Mouse (Mus musculus) hindbrain, embryonic 11.5 days (tissue): ENCODE results near the gene Ubn2. TPM values are rescaled to one million over a fixed set of nuclear protein-coding genes. Genes with fewer than 3 reads are reported as not detected.
"Not testable (repeated sequence)": the region's sequence is repeated elsewhere in the genome, so short reads cannot be mapped to it uniquely, and the experiment has no call there.

ENCODE experiments used
- ATAC-seq: fragments of 200-750 bp; cut with Nextera tagmentation; 2 replicates; pipeline ENCODE4 v1.8.0; 2017; ENCODE audit warnings: mild to moderate bottlenecking, moderate TSS enrichment, moderate library complexity; ENCODE audit not compliant: low FRiP score
- DNase-seq: peaks from one replicate; pipeline ENCODE4 v3.0.0-alpha.2; 2015; ENCODE audit warnings: low spot score
- H3K27ac ChIP-seq: fragments of 300-500 bp; sonication (generic); 2 replicates; pipeline ENCODE4 v1.5.1; 2014; ENCODE audit warnings: mild to moderate bottlenecking, low read depth, low read length
- H3K27me3 ChIP-seq: fragments of 300-500 bp; sonication (generic); 2 replicates; pipeline ENCODE4 v1.6.1; 2014; ENCODE audit warnings: mild to moderate bottlenecking, low read length, moderate library complexity, mixed read lengths; ENCODE audit not compliant: control insufficient read depth, insufficient read depth
- H3K36me3 ChIP-seq: fragments of 300-500 bp; sonication (generic); 2 replicates; pipeline ENCODE4 v1.6.1; 2014; ENCODE audit warnings: mild to moderate bottlenecking, low read length, moderate library complexity, mixed read lengths; ENCODE audit not compliant: control insufficient read depth, insufficient read depth
- H3K4me1 ChIP-seq: fragments of 300-500 bp; sonication (generic); replicated peaks from 2 replicates; pipeline ENCODE4 v1.6.1; 2014; ENCODE audit warnings: low read length, mixed read lengths; ENCODE audit not compliant: control insufficient read depth, insufficient read depth
- H3K4me2 ChIP-seq: fragments of 300-500 bp; sonication (generic); replicated peaks from 2 replicates; pipeline ENCODE4 v1.6.1; 2014; ENCODE audit warnings: mild to moderate bottlenecking, low read depth, low read length
- H3K4me3 ChIP-seq: fragments of 300-500 bp; sonication (generic); 2 replicates; pipeline ENCODE4 v1.5.1; 2014; ENCODE audit warnings: low read depth, low read length
- H3K9ac ChIP-seq: fragments of 300-500 bp; sonication (generic); 2 replicates; pipeline ENCODE4 v1.6.1; 2014; ENCODE audit warnings: low read depth, low read length
- H3K9me3 ChIP-seq: fragments of 300-500 bp; sonication (generic); 2 replicates; pipeline ENCODE4 v1.6.1; 2016; ENCODE audit warnings: low read length; ENCODE audit not compliant: control insufficient read depth
- WGBS: fragments of 180-500 bp; shearing (Covaris S2); extraction: QIAGEN DNeasy Blood & Tissue Kit; methylation state at CpG from one replicate; pipeline ENCODE4 v1.1.7; 2014; 5-methylcytosine and 5-hydroxymethylcytosine counted together
- polyA plus RNA-seq: library from polyadenylated mRNA; unstranded; fragments of >200 nt; fragmentation: Nextera tagmentation; extraction: Ambion mirVana; gene quantifications from 2 replicates; pipeline ENCODE4 v1.2.1, GENCODE M21; 2014

Ubn2 gene
- polyA plus RNA-seq, 1 experiment from 2014 or later: 27.8 TPM

GRCm38 (mm10) chr6:38531211-38531820 is 97.6 kb downstream of the Ubn2 start:
- WGBS: 69% methylated on average over 5 of the region's 5 CpGs
- Histone ChIP-seq H3K27ac (no peak overlapping the region), H3K36me3 (no peaks in the 10 kb centered on the region), H3K4me1 (no peaks in the 10 kb centered on the region), H3K4me3 (no peak overlapping the region), H3K9me3 (no peaks in the 10 kb centered on the region), H3K27me3 (no peaks in the 10 kb centered on the region), H3K4me2 (no peak overlapping the region), H3K9ac (no peak overlapping the region)
- ATAC-seq: no peak
- DNase-seq: peak; percentile 28

- Histone ChIP-seq H3K4me1 (no peaks in the 10 kb centered on the region), H3K9me3 (no peaks in the 10 kb centered on the region), H3K27ac (peak overlapping the region; percentile 94), H3K4me3 (peak overlapping the region; percentile 82), H3K27me3 (no peaks in the 10 kb centered on the region), H3K9ac (peak overlapping the region; percentile 80), H3K36me3 (no peaks in the 10 kb centered on the region), H3K4me2 (peak overlapping the region; percentile 75)
- 9% methylated on average over 25 of the region's 25 CpGs for WGBS
- peak; percentile 26 for DNase-seq
- peak; percentile 62 for ATAC-seq
Measured at GRCm38 (mm10) chr6:38532500-38533420, 99.0 kb downstream of the Ubn2 start.

GRCm38 (mm10) chr6:38533428-38534405 is 100.0 kb downstream of the Ubn2 start, which contains the start of gene Fmc1:
Fmc1 (plus strand) TSS chr6:38533502.
- Histone ChIP-seq H3K4me3 (peak within 1 kb of the TSS; percentile 82), H3K9ac (peak within 1 kb of the TSS; percentile 94), H3K4me2 (peak within 1 kb of the TSS; percentile 75), H3K36me3 (no peaks in the 10 kb centered on the region), H3K27me3 (no peaks in the 10 kb centered on the region), H3K9me3 (no peaks in the 10 kb centered on the region), H3K4me1 (no peaks in the 10 kb centered on the region), H3K27ac (peak within 1 kb of the TSS; percentile 94)
- ATAC-seq (peak; percentile 90), DNase-seq (peak; percentile 96)
- 6% methylated on average over 41 of the region's 41 CpGs for WGBS

- ATAC-seq (peak; percentile 79), DNase-seq (peak; percentile 100)
- peak overlapping the region; percentile 94 for H3K9ac ChIP-seq
- H3K36me3 ChIP-seq: no peaks in the 10 kb centered on the region
- H3K4me2 ChIP-seq: peak overlapping the region; percentile 47
- H3K4me3 ChIP-seq: peak overlapping the region; percentile 82
- H3K4me1 ChIP-seq: no peaks in the 10 kb centered on the region
- peak overlapping the region; percentile 94 for H3K27ac ChIP-seq
- no peaks in the 10 kb centered on the region for H3K27me3 ChIP-seq
- no peaks in the 10 kb centered on the region for H3K9me3 ChIP-seq
- WGBS: under 1% methylated on average over 52 of the region's 53 CpGs
Measured at GRCm38 (mm10) chr6:38534640-38535365, 101.1 kb downstream of the Ubn2 start.

- no peaks in the 10 kb centered on the region for H3K9me3 ChIP-seq
- peak overlapping the region; percentile 47 for H3K4me2 ChIP-seq
- no peaks in the 10 kb centered on the region for H3K27me3 ChIP-seq
- peak overlapping the region; percentile 94 for H3K9ac ChIP-seq
- no peak for DNase-seq
- ATAC-seq: no peak
- H3K4me1 ChIP-seq: no peaks in the 10 kb centered on the region
- H3K36me3 ChIP-seq: no peaks in the 10 kb centered on the region
- H3K27ac ChIP-seq: peak overlapping the region; percentile 94
- 1% methylated on average over 9 of the region's 9 CpGs for WGBS
- H3K4me3 ChIP-seq: peak overlapping the region; percentile 82
Measured at GRCm38 (mm10) chr6:38535366-38535690, 101.6 kb downstream of the Ubn2 start.

- WGBS: 70% methylated on average over 1 of the region's 1 CpGs
- H3K4me3 ChIP-seq: peak overlapping the region; percentile 82
- no peaks in the 10 kb centered on the region for H3K27me3 ChIP-seq
- no peak overlapping the region for H3K9ac ChIP-seq
- H3K4me2 ChIP-seq: peak overlapping the region; percentile 47; the same call in 1 of the 2 replicates
- no peak for DNase-seq
- H3K4me1 ChIP-seq: no peaks in the 10 kb centered on the region
- no peaks in the 10 kb centered on the region for H3K36me3 ChIP-seq
- H3K9me3 ChIP-seq: no peaks in the 10 kb centered on the region
- H3K27ac ChIP-seq: no peak overlapping the region
- ATAC-seq: no peak
Measured at GRCm38 (mm10) chr6:38535788-38536187, 102.0 kb downstream of the Ubn2 start.

GRCm38 (mm10) chr6:38544141-38544540 is 110.4 kb downstream of the Ubn2 start:
- WGBS: 91% methylated on average over 4 of the region's 5 CpGs
- not testable (repeated sequence) for H3K9ac ChIP-seq, H3K36me3 ChIP-seq, DNase-seq, ATAC-seq, H3K4me3 ChIP-seq, H3K27me3 ChIP-seq, H3K4me1 ChIP-seq, H3K27ac ChIP-seq, H3K4me2 ChIP-seq, H3K9me3 ChIP-seq

GRCm38 (mm10) chr6:38547005-38547404 is 113.3 kb downstream of the Ubn2 start:
- DNase-seq: not testable (repeated sequence)

More at GRCm38 (mm10) chr6:38547005-38547404, 113.3 kb downstream of the Ubn2 start:
- H3K27ac ChIP-seq, ATAC-seq, H3K4me3 ChIP-seq, H3K27me3 ChIP-seq, H3K4me2 ChIP-seq, H3K4me1 ChIP-seq, H3K36me3 ChIP-seq, H3K9me3 ChIP-seq, H3K9ac ChIP-seq: not testable (repeated sequence)
- 96% methylated on average over 2 of the region's 2 CpGs for WGBS
